Mouse (Mus musculus) ovary, postnatal 10 days (tissue): ENCODE measurements around the gene Fam219b.

Source experiments
- DNase-seq: peaks from one replicate; pipeline ENCODE4 v3.0.0; 2022; ENCODE audit warnings: low spot score

Gene Fam219b

DNA sequence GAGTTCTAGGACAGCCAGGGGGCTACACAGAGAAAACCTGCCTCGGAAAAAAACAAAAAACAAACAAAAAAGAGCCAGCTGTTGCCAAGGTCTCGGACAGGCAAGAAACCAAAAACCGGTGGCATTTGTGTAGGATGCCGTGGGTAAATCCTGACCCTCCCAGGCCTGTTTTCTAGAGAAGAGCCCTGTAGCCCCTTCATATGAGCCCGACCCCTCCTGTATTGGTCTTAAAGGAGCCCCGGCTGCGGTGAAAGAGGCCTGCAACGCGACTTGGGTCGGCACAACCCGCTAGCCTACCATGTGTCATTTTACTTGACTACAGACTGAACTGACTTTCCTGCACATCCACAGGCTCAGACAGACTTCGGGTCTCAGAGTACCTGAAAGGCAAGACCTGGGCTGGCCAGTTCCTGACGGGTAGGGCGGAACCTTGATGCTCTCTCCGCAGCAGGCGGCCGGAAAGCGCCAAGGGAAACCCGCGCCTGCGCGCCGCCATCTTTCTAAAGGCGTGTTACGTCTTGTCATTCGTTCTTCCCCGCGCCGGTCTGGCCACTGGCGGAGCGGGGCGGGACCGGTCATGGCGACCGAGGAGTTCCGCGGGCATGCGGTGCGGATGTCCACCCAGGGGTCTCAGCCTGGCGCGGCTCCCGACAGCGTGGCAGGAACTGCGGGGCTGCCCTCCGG is at the start of gene Fam219b:
Gene Fam219b (plus strand): TSS at position 485 of the 684 bp plus-strand sequence.
- DNase-seq: peak; percentile 75

DNA sequence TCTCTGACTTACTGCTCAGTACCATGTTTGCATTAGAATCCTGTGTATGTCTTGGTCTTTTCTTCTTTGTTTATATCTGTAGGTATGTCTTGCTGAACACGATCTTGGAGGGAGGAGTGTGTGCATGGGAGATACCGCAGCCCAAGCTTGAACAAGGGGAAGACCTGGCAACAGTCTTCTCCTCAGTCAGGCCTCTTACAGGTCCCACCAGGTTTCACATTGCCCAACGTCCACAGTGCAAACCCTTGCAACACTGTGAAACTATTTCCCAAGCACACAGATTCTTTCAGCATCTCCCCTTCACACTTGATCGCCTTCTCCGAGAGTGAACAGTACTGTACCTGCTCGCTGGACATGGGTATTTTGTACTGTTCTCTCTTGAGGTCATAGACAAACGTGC is 49.5 kb upstream of the Fam219b start:
- no peak for DNase-seq

DNA sequence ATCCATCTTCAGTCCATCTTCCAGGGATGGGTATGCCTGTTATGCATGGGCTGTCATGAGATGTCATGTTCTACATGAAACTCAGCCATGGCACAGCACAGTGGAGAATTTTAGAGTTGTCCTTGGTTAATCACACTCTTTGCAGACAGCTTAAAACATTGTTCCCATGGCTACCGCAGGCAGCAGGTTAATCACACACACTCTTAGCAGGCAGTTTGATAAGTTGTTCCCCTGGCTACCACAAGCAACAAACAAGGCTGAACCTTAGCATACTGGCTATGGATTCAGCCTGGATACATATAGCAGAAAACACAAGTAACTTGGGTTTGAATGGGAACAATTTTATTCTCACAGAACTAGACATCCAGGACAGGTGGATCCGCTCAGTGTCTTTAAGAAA is 43.8 kb upstream of the Fam219b start:
- DNase-seq: no peak

DNA sequence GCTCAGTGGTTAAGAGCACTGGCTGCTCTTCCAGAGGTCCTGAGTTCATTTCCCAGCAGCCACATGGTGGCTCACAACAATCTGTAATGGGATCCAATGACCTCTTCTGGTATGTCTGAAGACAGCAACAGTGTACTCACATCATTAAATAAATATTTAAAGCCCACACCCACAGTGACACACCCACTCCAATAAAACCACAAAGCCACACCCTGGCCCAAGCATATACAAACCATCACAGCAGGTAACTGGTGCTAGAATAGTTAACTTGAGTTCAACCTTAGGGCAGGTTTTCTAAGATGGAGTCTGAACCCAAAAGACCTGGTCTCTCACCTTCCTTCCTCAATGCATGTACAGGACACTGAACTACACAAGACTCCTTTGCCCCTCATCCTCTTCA is 42.4 kb upstream of the Fam219b start:
- DNase-seq: no peak

DNA sequence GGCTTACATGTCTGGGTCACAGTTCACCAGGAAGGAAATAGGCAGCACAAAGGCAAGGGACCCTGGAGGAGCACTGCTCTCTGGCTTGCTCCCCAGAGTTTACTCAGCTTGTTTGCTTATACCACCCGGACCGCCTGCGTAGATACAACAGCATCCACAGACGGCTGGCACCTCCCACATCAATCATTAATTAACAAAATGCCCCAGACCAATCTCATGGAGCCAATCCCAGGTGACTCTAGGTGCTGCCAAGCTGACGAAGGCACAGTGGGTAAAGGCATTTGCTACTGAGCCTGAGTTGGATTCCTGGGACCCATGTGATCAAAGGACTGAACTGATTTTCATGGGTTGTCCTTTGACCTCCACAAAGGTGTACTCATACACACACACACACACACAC is 40.1 kb upstream of the Fam219b start:
- no peak for DNase-seq

DNA sequence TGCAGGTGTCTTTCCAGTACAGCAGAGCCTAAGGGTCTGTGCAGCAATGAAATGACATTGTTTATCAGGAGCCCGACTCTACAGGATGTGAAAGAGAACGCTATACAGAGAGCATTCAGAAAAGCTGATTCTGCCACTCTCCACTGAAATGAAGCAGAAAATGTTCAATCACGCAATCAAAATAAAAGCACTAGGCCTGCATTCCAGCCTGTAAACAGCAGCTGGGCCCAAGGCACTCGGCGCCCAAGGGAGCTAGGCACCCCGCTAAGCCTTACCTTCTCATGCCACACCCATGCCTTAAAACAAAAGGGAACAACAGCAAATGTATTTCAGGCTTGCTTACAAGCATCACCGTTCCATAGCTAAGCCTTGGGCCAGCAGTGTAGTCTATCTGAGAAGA is 38.8 kb upstream of the Fam219b start:
- no peak for DNase-seq

DNA sequence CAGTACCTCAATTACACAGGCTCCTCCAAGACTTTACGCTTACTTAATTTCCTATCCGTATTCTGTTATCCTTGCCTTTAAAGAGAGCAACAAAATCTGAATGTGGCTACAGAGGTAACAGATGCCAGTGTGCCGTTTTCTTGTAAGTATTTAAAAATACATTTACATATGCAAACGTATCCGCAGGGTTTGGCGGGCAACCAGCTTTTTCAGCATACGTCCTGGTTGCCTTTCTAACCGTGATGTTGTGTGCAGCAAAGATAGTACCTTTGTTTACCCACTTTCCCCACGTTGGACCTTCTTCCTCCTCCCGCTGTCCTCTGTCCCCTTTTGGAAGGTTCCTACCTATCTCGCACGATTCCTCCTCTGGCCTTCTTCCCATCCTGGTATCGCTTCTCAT is 35.9 kb upstream of the Fam219b start:
- no peak for DNase-seq

DNA sequence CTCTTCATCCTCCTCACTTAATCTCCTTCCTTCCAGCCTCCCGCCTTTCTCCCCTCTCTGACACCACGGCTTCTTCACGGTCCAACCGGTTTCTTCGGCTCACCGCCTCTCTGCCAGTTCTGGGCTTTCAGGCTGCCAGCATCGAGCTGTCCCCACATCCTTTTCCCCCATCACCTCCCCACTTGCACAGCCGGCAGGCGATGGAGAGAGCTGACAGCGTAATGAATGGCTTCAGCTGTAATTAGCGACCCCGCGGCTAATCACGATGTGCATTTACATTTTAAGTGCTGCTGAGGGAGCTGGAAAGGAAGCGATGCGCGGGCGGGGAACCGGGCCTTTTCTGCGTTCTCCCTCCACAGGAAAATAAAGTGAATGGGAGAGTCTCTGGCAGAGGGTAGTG is 35.5 kb upstream of the Fam219b start:
- DNase-seq: no peak

DNA sequence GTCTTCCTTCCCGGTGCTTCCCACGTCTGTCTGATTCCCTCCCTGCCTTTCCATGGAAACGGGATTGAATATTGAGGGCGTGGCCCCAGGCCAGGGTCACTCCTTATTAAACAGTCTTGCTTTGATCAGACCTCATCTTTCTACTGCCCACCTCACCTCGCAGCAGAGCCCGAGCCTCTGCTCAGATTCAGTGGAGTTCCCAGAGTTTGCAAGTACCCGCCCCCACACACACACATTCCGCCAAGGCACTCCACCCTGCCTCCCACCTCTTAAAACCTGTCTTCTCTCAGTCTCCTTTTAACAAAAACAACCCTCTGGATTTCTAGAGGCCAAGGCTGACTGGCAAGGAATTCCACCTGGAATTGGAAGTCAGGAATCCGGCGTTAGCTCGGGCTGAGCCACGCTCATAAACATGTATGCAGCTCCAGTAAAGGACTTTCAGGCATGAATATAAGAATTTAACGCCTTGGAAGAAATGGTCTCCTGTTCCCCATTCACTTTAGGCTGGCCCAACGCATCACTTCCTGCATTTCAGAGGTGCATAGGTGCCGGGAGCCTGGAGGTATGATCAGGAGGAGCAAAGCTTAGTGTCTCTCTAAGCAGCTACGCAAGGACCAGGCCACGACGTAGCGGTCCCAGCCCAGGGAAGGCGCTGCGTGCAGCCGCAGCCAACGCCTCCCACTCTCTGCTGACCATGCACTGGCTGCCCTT is 34.3 kb upstream of the Fam219b start:
- no peak for DNase-seq

DNA sequence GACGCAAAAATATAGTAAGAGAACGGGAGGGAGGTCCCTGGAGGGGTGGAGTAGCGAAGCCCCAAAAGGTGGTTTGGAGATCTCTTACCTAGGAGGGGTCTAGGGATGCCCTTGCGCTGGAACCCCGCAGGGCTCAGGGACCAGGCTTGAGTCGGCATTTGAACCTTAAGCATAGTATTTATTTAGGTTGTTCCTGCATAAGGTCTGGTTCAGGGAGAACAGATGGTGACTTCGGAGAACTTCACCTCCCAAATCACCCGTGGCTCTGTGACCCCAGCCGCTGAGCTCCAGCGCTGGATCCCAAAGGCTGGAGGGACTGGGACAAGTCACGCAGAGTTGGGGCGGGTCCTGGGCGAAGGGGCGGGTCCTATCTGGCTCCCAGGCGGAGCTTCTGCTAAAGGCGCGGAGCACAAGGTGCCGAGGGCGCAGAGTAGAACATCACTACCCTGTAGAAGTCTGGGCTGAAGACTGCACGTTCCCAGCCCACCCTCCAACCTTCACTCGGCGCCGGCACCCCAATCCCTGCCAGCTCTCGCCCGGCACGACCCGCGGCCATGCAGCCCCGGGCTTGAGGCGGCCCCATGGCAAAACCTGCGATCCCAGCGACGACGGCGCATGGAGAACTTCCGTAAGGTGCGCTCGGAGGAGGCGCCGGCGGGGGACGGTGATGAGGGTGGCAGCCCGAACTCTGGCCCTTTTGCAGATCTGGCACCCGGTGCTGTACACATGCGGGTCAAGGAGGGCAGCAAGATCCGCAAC is 33.5 kb upstream of the Fam219b start, which contains the start of gene Rpp25:
Gene Rpp25 (plus strand): TSS at position 405 of the 759 bp plus-strand sequence.
- DNase-seq: no peak

DNA sequence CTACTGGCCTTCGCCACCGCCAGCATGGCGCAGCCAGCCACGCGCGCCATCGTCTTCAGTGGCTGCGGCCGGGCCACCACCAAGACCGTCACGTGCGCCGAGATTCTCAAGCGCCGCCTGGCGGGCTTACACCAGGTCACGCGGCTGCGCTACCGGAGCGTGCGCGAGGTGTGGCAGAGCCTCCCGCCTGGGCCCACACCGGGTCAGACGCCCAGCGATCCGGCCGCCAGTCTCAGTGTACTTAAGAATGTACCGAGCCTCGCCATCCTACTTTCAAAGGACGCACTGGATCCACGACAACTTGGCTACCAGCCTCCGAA is 33.0 kb upstream of the Fam219b start:
- peak; percentile 33 for DNase-seq

DNA sequence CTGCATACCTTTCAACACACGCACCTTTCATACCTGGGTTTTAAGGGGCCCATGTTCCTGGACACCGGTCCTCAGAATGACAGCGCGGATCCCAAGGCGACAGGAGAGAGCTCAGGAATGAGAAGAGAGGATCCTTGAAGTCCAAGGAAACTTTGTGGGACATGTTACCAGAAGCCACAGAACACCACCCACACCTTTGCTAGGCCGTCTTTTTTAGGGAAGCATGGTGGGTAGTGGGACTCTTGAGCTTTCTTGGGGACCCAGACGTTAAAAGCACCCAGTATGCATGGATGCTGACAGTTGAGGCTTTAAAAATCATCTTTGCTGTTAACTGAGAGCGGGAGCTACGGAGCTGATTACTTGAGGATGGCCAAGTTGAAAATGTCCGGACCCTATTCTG is 32.4 kb upstream of the Fam219b start:
- no peak for DNase-seq

DNA sequence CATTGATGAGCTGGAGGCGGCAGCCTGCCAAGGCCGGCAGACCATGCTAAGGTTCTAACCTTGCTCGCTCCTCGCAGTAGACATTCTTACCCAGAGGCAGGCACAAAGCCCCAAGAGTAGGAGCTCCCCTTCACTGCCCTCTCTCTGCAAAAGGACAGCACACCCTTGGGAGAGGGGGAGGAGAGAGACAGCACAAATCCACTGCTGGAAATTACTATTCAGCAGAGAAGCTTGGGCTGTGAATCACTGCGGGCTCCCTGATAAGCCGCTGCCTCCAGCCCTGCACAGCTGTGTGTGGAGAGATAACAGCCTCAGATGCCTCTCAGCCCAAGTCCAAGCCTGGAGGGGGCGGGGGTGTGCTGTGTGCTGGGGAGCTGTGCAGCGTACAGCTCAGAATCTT is 31.6 kb upstream of the Fam219b start:
- no peak for DNase-seq

DNA sequence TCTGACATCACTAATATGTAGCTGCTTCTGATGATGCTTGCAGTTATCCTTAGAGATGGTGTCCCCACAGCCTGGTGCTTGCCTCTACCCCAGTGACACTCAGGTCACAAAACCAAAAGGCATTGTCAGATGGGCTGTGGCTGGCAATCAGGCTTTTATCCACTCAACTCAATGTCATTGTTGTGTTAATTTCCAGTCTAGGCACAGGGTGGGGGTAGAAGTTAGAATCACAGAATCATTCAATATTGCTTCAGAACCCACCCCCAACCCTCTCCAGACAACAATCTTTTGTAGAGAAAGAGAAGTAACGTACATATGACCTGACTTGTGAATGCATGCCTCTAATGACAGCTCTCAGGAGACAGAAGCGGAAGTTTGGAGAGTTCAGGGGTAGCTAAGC is 26.8 kb upstream of the Fam219b start:
- DNase-seq: no peak

DNA sequence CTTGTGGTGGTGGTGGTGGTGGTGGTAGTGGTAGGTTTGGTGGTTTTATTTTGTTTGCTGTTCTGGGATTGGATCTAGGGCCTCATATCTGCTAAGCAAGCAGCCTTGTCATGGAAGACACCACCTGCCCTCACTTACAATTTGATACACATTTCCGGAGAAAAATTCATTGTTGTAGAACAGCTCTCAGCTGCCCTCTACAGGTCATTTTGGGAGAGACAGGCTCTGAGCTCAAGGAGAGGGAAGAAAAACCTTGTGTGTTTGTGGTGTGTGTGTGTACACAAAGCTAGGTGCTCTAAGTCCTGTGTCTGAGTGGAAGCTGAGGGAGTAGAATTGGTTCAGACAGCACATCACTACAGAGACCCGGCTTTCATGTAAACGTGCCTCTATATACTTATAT is 20.2 kb upstream of the Fam219b start:
- DNase-seq: no peak

DNA sequence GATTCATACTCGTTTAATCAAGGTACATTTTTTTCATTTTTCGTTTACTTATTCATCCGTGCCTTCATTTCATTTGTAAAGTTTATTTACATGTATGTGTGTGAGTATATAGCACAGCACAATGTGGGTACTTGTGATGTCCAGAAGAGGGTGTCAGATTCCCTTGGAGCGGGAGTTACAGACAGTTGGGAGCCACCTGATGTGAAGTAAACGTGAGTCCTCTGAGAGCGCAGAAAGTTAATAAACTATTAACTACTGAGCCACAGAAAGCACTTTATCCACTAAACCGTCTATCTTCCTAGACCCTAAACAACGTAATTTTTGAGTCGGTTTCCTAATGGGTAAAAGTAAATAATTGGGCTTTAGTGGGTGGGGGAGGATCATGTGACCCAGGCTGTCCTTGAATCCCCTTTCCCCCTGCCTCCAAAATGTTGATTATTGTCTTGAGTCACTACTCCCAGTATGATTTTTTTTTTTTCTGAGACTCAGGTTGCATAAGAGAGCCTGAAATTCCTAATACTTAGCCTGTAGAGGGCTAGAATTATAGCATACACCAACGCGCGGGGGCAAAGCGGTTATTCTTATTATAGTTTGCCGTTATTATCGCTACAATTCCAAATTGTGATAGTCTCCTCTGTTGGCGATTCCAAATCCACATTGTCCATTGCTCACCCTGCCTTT is 16.8 kb upstream of the Fam219b start:
- no peak for DNase-seq

DNA sequence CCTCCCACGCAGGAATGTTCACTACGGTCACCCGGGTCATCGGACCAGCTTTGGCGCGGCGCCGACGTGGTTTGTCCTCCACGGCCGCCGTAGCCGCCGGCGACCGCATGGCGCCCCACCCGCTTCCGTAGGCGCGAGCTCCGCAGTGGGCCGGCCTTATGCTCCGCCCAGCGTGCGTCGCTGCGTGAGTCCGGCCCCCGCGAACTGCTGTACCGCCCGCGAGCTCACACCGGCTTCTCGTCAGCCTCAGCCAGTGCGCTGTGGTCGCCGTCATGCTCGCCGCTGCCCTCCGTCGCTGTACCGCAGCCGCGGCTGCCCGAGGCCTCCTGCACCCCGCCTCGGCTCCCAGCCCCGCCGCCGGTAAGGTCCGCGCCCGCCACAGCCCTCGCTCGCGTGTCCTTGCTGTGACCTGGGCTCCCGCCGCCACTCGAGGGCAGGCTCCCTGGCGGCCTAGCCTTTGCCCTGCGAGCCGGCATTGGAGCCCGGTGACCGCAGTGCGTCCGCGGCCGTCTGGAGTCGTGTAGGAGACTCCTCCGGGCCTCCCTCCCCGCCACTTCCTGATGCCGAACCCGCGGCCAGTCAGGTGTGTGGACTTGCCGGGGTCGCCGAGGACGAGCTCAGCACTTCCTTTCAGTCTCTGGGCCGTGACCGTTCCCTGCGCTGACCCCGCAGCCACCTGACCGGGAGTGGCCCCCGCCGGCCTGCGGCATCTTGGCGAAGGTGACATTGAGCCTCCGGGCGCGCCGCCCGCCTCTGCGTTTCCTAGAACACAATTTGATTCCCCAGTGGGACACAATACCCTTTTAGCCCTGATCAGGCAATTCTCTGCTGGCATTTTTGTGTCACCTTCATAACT is 16.0 kb upstream of the Fam219b start, which contains the start of gene Cox5a:
Gene Cox5a (plus strand): TSS at position 219 of the 856 bp plus-strand sequence.
- peak; percentile 83 for DNase-seq

DNA sequence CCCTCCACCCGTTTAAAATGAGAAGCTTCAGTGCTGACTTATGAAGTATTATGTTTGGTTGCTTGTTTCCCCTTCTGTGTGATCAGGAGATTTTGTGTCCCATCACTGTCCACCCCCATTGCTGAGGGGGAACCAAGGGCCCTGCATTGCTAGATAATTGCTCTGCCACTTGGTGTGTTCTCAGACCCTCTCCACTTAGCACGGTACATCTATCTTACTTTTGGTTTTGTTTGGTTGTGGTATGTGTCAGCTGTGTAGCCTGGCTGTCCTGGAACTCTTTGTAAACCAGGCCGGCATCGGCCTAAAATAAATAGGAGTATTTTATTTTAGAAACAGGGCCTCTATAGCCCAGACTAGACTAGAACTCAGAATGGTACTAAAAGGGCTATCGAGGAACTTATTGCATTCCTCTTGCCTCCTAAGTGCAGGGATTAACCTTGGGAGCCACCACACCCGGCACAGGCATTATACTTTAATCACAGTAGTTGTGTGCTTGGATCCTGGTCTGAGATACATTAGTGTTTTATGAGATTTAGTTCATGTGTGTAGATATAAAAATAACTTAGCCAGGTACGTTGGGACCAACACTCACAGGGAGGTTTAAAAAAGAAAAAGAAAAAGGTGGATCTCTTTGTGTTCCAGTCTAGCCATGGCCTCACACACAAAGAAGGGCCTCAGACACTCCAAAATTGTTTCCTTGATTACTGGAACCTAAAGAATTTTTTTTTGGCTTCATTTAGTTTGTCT is 15.0 kb upstream of the Fam219b start:
- DNase-seq: no peak

DNA sequence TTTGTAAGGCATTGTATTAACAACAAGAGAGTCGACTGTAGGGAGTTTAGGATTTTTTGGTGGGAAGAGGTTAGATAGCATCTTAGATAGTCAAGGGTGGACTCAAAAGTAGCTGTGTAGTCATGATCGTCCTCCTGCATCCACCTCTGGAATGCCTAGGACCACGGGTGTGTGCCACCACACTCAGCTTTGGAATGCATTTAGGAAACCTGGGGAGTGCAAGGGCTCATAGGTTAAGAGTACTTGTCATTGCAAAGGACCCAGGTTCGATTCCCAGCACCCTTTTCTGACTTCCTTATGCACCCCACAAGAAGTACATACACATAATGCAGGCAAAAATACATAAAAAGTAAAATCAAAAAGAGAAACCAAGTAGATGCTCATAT is 14.5 kb upstream of the Fam219b start:
- DNase-seq: no peak

DNA sequence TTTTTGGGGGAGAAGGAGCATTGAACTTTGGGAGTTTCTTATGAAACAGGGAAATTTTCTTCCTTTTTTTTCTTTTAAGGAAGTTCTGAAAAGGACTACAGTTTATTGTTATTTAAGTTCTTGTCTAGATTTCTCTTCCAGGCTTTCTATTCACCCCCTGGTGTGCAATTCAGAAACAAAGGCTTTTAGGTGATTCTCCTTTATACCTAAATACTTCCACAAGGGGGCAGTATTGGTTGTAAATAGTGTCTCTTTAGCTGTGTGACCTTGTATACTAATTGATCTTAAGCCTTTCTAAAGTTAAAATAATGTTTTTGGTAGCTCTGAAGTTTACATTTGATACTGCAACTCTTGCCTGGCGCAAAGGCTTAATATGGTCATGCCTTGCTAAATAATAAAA is 13.6 kb upstream of the Fam219b start:
- no peak for DNase-seq

DNA sequence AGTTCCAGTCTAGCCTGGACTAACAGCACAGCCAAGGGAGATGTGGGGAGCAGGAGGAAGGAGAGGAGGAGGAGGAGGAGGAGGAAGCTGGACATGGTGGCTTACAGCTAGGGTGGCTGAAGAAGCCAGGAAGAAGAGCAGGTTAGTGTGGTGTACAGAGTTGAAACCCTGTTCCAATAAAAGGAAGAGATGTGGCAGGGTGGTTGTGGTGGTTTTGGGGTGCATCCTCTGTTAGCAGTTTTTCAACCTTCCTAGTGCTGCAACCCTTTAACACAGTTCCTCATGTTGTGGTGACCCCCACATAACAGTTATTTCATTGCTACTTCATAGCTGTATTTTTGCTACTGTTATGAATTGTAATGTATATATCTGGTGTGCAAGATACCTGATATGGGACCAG is 12.9 kb upstream of the Fam219b start:
- DNase-seq: no peak
